ENCODE assay signal across 8 mouse cellular contexts in genomic region chrX:48452231-48452890, GRCm38 (mm10). TPM values are rescaled to one million over a fixed set of nuclear protein-coding genes. Genes with fewer than 3 reads are reported as not detected.
DNase-seq lines count a peak whose midpoint lies in the region; ATAC-seq and TF ChIP-seq lines count a peak whose summit lies in the region.

No protein-coding gene starts in this region.

- no peak overlapping the region for H3K27ac ChIP-seq in forebrain, embryonic 14.5 days (ENCODE audit: low read depth, low read length)
- H3K27ac ChIP-seq in intestine, embryonic 15.5 days, result peak overlapping the region; percentile 79

- WGBS in lung, adult 2 months, result 42% methylated on average over 9 of the region's 9 CpGs
- WGBS in forebrain, embryonic 14.5 days, result 45% methylated on average over 9 of the region's 9 CpGs
- 27% methylated on average over 9 of the region's 9 CpGs for WGBS in intestine, embryonic 15.5 days

- H3K4me2 ChIP-seq in forebrain, embryonic 14.5 days (ENCODE audit: low read length), result peak overlapping the region; percentile 45; the same call in 1 of the 2 replicates
- H3K4me2 ChIP-seq in intestine, embryonic 15.5 days (replicated peaks), result peak overlapping the region; percentile 62

- peaks cover 2% of the 10 kb centered on the region for H3K4me1 ChIP-seq in lung, adult 2 months (ENCODE audit: control insufficient read depth, insufficient read depth, low read length)
- no peaks in the 10 kb centered on the region for H3K4me1 ChIP-seq in forebrain, embryonic 14.5 days (ENCODE audit: control insufficient read depth, insufficient read depth, low read length)
- 0 out of 2 replicates have a peak, but pooled peaks cover 7% of the 10 kb centered on the region for H3K4me1 ChIP-seq in intestine, embryonic 15.5 days (replicated peaks)
- H3K4me1 ChIP-seq in megakaryocyte, embryonic 14.5 days, result peaks cover 49% of the 10 kb centered on the region

- no peak overlapping the region for H3K9ac ChIP-seq in forebrain, embryonic 14.5 days (ENCODE audit: low read length)
- H3K9ac ChIP-seq in intestine, embryonic 15.5 days, result peak overlapping the region; percentile 72

- no peaks in the 10 kb centered on the region for H3K9me3 ChIP-seq in forebrain, embryonic 14.5 days (replicated peaks; ENCODE audit: control insufficient read depth, low read length)
- no peaks in the 10 kb centered on the region for H3K9me3 ChIP-seq in intestine, embryonic 15.5 days
- peaks cover 15% of the 10 kb centered on the region for H3K9me3 ChIP-seq in megakaryocyte, embryonic 14.5 days

- ATAC-seq in forebrain, embryonic 14.5 days, result no peak
- peak; percentile 35 for ATAC-seq in intestine, embryonic 15.5 days

- peaks cover 6% of the 10 kb centered on the region; the same call in 1 of the 2 replicates for H3K27me3 ChIP-seq in forebrain, embryonic 14.5 days (replicated peaks; ENCODE audit: control insufficient read depth, insufficient read depth, low read length)
- H3K27me3 ChIP-seq in intestine, embryonic 15.5 days (replicated peaks), result no peaks in the 10 kb centered on the region
- H3K27me3 ChIP-seq in megakaryocyte, embryonic 14.5 days (replicated peaks), result peaks cover 9% of the 10 kb centered on the region

- peak overlapping the region; percentile 46 for H3K4me3 ChIP-seq in lung, adult 2 months (replicated peaks; ENCODE audit: extremely low read depth, low read depth, low read length)
- peak overlapping the region; percentile 34; the same call in 1 of the 2 replicates for H3K4me3 ChIP-seq in forebrain, embryonic 14.5 days (ENCODE audit: low read depth, low read length)
- peak overlapping the region; percentile 57 for H3K4me3 ChIP-seq in intestine, embryonic 15.5 days (replicated peaks)
- peak overlapping the region; percentile 93 for H3K4me3 ChIP-seq in megakaryocyte, embryonic 14.5 days (replicated peaks)

- H3K36me3 ChIP-seq in forebrain, embryonic 14.5 days (ENCODE audit: control insufficient read depth, insufficient read depth, low read length), result no peaks in the 10 kb centered on the region
- no peaks in the 10 kb centered on the region for H3K36me3 ChIP-seq in intestine, embryonic 15.5 days
- no peaks in the 10 kb centered on the region for H3K36me3 ChIP-seq in megakaryocyte, embryonic 14.5 days (replicated peaks; ENCODE audit: low read length)

- no peak for TF ChIP-seq CTCF in lung, adult 2 months (IDR thresholded peaks at IDR 0.05; ENCODE audit: insufficient read depth, low read length)

- no peak for TF ChIP-seq POLR2A in lung, adult 2 months (IDR thresholded peaks at IDR 0.05; ENCODE audit: borderline replicate concordance, extremely low read depth, low read depth, low read length)

- no peak for DNase-seq in lung, adult 2 months
- no peak for DNase-seq in lung, postnatal 25 days (ENCODE audit: low spot score)
- no peak for DNase-seq in forebrain, embryonic 14.5 days (ENCODE audit: low spot score)
- DNase-seq in urinary bladder, postnatal 4 days (ENCODE audit: low spot score in 2 of 2), result no peak
- no peak for DNase-seq in MN1 (ENCODE audit: low spot score)
- no peak for DNase-seq in cerebellum, adult 8-10 months

RNA-seq across cellular contexts. Expression of gene Elf4, which starts 10.6 kb away (rescaled TPM):
- polyA plus RNA-seq in lung, adult 2 months (2012; rRNA removed), result 15.9 and 16.8 TPM in 2 replicates
- 0.57 and 0.69 TPM in 2 replicates for polyA plus RNA-seq in forebrain, embryonic 14.5 days (2014; fragmentation: Nextera tagmentation; extraction: Ambion mirVana)
- polyA plus RNA-seq in intestine, embryonic 15.5 days (2015; fragmentation: Nextera tagmentation; extraction: Ambion mirVana), result 13.0 and 13.9 TPM in 2 replicates
- polyA plus RNA-seq in megakaryocyte, embryonic 14.5 days (2012; ENCODE audit: insufficient read depth, low replicate concordance), result 2.6 and 3.5 TPM in 2 replicates

Comparison
In these comparisons a context has a peak if more than half of its experiments do, and no peak if none do; other contexts are left out.
1. H3K4me3 ChIP-seq: peak in every context shown above with its lines; median percentile 93 in megakaryocyte, embryonic 14.5 days; 57 in intestine, embryonic 15.5 days; 46 in lung, adult 2 months; 34 in forebrain, embryonic 14.5 days.